Mouse (Mus musculus) midbrain, embryonic 11.5 days (tissue): ENCODE results near the gene Gm20517. TPM values are rescaled to one million over a fixed set of nuclear protein-coding genes. Genes with fewer than 3 reads are reported as not detected.
"Not testable (repeated sequence)": the region's sequence is repeated elsewhere in the genome, so short reads cannot be mapped to it uniquely, and the experiment has no call there.

ENCODE experiments used
- ATAC-seq: fragments of 200-750 bp; cut with Nextera tagmentation; 2 replicates; pipeline ENCODE4 v1.8.0; 2017; ENCODE audit warnings: moderate TSS enrichment, moderate library complexity; ENCODE audit not compliant: low FRiP score
- DNase-seq: peaks from one replicate; pipeline ENCODE4 v3.0.0; 2015; ENCODE audit warnings: low spot score; ENCODE audit errors: missing footprints
- H3K27ac ChIP-seq: fragments of 300-500 bp; sonication (generic); 2 replicates; pipeline ENCODE4 v1.5.1; 2014; ENCODE audit warnings: low read depth, low read length
- H3K27me3 ChIP-seq: fragments of 300-500 bp; sonication (generic); 2 replicates; pipeline ENCODE4 v1.6.1; 2014; ENCODE audit warnings: mild to moderate bottlenecking, low read length, moderate library complexity, mixed read lengths; ENCODE audit not compliant: control insufficient read depth, insufficient read depth
- H3K36me3 ChIP-seq: fragments of 300-500 bp; sonication (generic); 2 replicates; pipeline ENCODE4 v1.6.1; 2014; ENCODE audit warnings: mild to moderate bottlenecking, low read length, moderate library complexity, mixed read lengths; ENCODE audit not compliant: control insufficient read depth, insufficient read depth
- H3K4me1 ChIP-seq: fragments of 300-500 bp; sonication (generic); 2 replicates; pipeline ENCODE4 v1.6.1; 2014; ENCODE audit warnings: low read length; ENCODE audit not compliant: control insufficient read depth, insufficient read depth
- H3K4me2 ChIP-seq: fragments of 300-500 bp; sonication (generic); 2 replicates; pipeline ENCODE4 v1.6.1; 2014; ENCODE audit warnings: mild to moderate bottlenecking, moderate library complexity
- H3K4me3 ChIP-seq: fragments of 300-500 bp; sonication (generic); 2 replicates; pipeline ENCODE4 v1.5.1; 2014; ENCODE audit warnings: low read depth, low read length
- H3K9ac ChIP-seq: fragments of 300-500 bp; sonication (generic); 2 replicates; pipeline ENCODE4 v1.6.1; 2014; ENCODE audit warnings: low read length
- H3K9me3 ChIP-seq: fragments of 300-500 bp; sonication (generic); 2 replicates; pipeline ENCODE4 v1.6.1; 2016; ENCODE audit warnings: low read length; ENCODE audit not compliant: control insufficient read depth
- WGBS: fragments of 180-500 bp; shearing (Covaris S2); extraction: QIAGEN DNeasy Blood & Tissue Kit; methylation state at CpG from one replicate; pipeline ENCODE4 v1.1.7; 2014; 5-methylcytosine and 5-hydroxymethylcytosine counted together
- polyA plus RNA-seq: library from polyadenylated mRNA; unstranded; fragments of >200 nt; fragmentation: Nextera tagmentation; extraction: Ambion mirVana; gene quantifications from 2 replicates; pipeline ENCODE4 v1.2.1, GENCODE M21; 2014

The Gm20517 gene
- polyA plus RNA-seq, 1 experiment from 2014 or later = 1.4 TPM

GRCm38 (mm10) chr17:47594969-47595247 is 16.5 kb upstream of the Gm20517 start:
- Histone ChIP-seq H3K4me3 (peak overlapping the region; percentile 78), H3K4me2 (peak overlapping the region; percentile 86), H3K9ac (peak overlapping the region; percentile 87), H3K4me1 (peaks cover 37% of the 10 kb centered on the region), H3K27ac (peak overlapping the region; percentile 97), H3K36me3 (no peaks in the 10 kb centered on the region; the same call in 1 of the 2 replicates), H3K9me3 (no peaks in the 10 kb centered on the region), H3K27me3 (no peaks in the 10 kb centered on the region)
- 0% methylated on average over 9 of the region's 9 CpGs for WGBS
- DNase-seq = no peak
- no peak for ATAC-seq

- ATAC-seq = peak; percentile 74
- H3K4me1 ChIP-seq = peaks cover 37% of the 10 kb centered on the region
Measured at GRCm38 (mm10) chr17:47595248-47596161, 15.9 kb upstream of the Gm20517 start.

GRCm38 (mm10) chr17:47596162-47596838 is 15.1 kb upstream of the Gm20517 start:
- H3K4me1 ChIP-seq = peaks cover 37% of the 10 kb centered on the region
- H3K9ac ChIP-seq = peak overlapping the region; percentile 87
- H3K9me3 ChIP-seq = no peaks in the 10 kb centered on the region
- peak overlapping the region; percentile 86 for H3K4me2 ChIP-seq
- ATAC-seq = peak; percentile 33
- peak overlapping the region; percentile 78 for H3K4me3 ChIP-seq
- DNase-seq = peak; percentile 97
- WGBS = 15% methylated on average over 6 of the region's 6 CpGs
- H3K36me3 ChIP-seq = peaks cover 2% of the 10 kb centered on the region
- H3K27me3 ChIP-seq = no peaks in the 10 kb centered on the region
- H3K27ac ChIP-seq = peak overlapping the region; percentile 97

More at GRCm38 (mm10) chr17:47595248-47596161, 15.9 kb upstream of the Gm20517 start:
- Histone ChIP-seq H3K9me3 (no peaks in the 10 kb centered on the region), H3K4me2 (peak overlapping the region; percentile 86), H3K27me3 (no peaks in the 10 kb centered on the region), H3K27ac (peak overlapping the region; percentile 97), H3K36me3 (no peaks in the 10 kb centered on the region; the same call in 1 of the 2 replicates), H3K4me3 (peak overlapping the region; percentile 78), H3K9ac (peak overlapping the region; percentile 87)
- DNase-seq = peak; percentile 96
- WGBS = under 1% methylated on average over 20 of the region's 21 CpGs

GRCm38 (mm10) chr17:47596839-47597164 is 14.6 kb upstream of the Gm20517 start:
- Histone ChIP-seq H3K4me3 (peak overlapping the region; percentile 78; the same call in 1 of the 2 replicates), H3K4me1 (peaks cover 37% of the 10 kb centered on the region), H3K9ac (peak overlapping the region; percentile 87), H3K9me3 (no peaks in the 10 kb centered on the region), H3K27me3 (no peaks in the 10 kb centered on the region), H3K36me3 (peaks cover 6% of the 10 kb centered on the region), H3K4me2 (peak overlapping the region; percentile 86), H3K27ac (peak overlapping the region; percentile 97)
- no peak for ATAC-seq
- 61% methylated on average over 5 of the region's 5 CpGs for WGBS
- no peak for DNase-seq

GRCm38 (mm10) chr17:47597261-47597660 is 14.1 kb upstream of the Gm20517 start:
- Histone ChIP-seq H3K4me3 (peak overlapping the region; percentile 9; the same call in 1 of the 2 replicates), H3K4me1 (peaks cover 37% of the 10 kb centered on the region), H3K9ac (peak overlapping the region; percentile 87; the same call in 1 of the 2 replicates), H3K9me3 (no peaks in the 10 kb centered on the region), H3K27ac (no peak overlapping the region), H3K36me3 (peaks cover 6% of the 10 kb centered on the region), H3K4me2 (peak overlapping the region; percentile 86), H3K27me3 (no peaks in the 10 kb centered on the region)
- DNase-seq (no peak), ATAC-seq (no peak)
- 52% methylated on average over 13 of the region's 13 CpGs for WGBS

- Histone ChIP-seq H3K4me2 (peak overlapping the region; percentile 86; the same call in 1 of the 2 replicates), H3K9ac (peak overlapping the region; percentile 87; the same call in 1 of the 2 replicates), H3K4me3 (no peak overlapping the region), H3K27ac (no peak overlapping the region), H3K36me3 (peaks cover 8% of the 10 kb centered on the region), H3K27me3 (no peaks in the 10 kb centered on the region), H3K4me1 (peaks cover 37% of the 10 kb centered on the region), H3K9me3 (no peaks in the 10 kb centered on the region)
- ATAC-seq = no peak
- peak; percentile 94 for DNase-seq
- WGBS = 20% methylated on average over 10 of the region's 10 CpGs
Measured at GRCm38 (mm10) chr17:47597838-47598579, 13.4 kb upstream of the Gm20517 start.

GRCm38 (mm10) chr17:47598580-47599304 is 12.6 kb upstream of the Gm20517 start:
- H3K4me3 ChIP-seq, H3K27me3 ChIP-seq, H3K9ac ChIP-seq, H3K9me3 ChIP-seq, H3K27ac ChIP-seq, H3K36me3 ChIP-seq, ATAC-seq, H3K4me2 ChIP-seq: not testable (repeated sequence)
- H3K4me1 ChIP-seq = peaks cover 37% of the 10 kb centered on the region
- peak; percentile 75 for DNase-seq
- WGBS = 89% methylated on average over 10 of the region's 10 CpGs

- Histone ChIP-seq H3K9ac (no peak overlapping the region), H3K9me3 (no peaks in the 10 kb centered on the region), H3K4me3 (no peak overlapping the region), H3K27me3 (no peaks in the 10 kb centered on the region), H3K4me1 (peaks cover 31% of the 10 kb centered on the region), H3K36me3 (peaks cover 15% of the 10 kb centered on the region), H3K27ac (no peak overlapping the region), H3K4me2 (no peak overlapping the region)
- 75% methylated on average over 11 of the region's 11 CpGs for WGBS
- no peak for ATAC-seq
- peak; percentile 69 for DNase-seq
Measured at GRCm38 (mm10) chr17:47599511-47600297, 11.7 kb upstream of the Gm20517 start.
